Mouse (Mus musculus): Measurements from ENCODE around the gene Lhfp. TPM values are rescaled to one million over a fixed set of nuclear protein-coding genes. Genes with fewer than 3 reads are reported as not detected.

Gene Lhfp
- polyA plus RNA-seq, 1 experiment from 2014 or later = 92.7 TPM

DNA sequence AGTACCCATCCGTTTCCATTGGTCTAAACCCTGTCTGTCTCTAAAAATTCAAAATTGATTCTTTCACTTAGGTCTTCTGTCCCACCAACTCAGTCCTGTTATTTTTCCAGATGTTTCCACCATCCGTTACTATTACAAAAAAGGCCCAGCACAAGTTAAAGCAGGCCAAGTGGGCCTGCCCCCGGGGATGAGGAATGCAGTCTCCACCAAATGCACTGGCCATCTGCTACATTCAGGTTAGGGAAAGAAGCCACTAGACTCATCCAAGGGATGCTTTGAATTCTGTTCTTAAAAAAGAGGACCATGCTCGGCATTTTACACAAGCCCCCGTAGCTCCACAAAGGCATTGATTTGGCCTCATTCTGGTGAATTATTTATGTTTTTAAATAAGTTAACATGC lies 162.3 kb downstream of the Lhfp start:
- peak overlapping the region; percentile 48; the same call in 1 of the 2 replicates for H3K27ac ChIP-seq
- H3K9ac ChIP-seq = no peak overlapping the region
- ATAC-seq (replicated peaks; ENCODE audit: insufficient number of reproducible peaks, insufficient read depth, low FRiP score, low read depth) = no peak
- no peaks in the 10 kb centered on the region for H3K27me3 ChIP-seq
- no peaks in the 10 kb centered on the region for H3K36me3 ChIP-seq
- H3K4me3 ChIP-seq = no peak overlapping the region
- peaks cover 41% of the 10 kb centered on the region for H3K4me1 ChIP-seq (replicated peaks)
- WGBS = 49% methylated on average over 5 of the region's 5 CpGs
- H3K9me3 ChIP-seq (replicated peaks) = no peaks in the 10 kb centered on the region
- H3K4me2 ChIP-seq = no peak overlapping the region

DNA sequence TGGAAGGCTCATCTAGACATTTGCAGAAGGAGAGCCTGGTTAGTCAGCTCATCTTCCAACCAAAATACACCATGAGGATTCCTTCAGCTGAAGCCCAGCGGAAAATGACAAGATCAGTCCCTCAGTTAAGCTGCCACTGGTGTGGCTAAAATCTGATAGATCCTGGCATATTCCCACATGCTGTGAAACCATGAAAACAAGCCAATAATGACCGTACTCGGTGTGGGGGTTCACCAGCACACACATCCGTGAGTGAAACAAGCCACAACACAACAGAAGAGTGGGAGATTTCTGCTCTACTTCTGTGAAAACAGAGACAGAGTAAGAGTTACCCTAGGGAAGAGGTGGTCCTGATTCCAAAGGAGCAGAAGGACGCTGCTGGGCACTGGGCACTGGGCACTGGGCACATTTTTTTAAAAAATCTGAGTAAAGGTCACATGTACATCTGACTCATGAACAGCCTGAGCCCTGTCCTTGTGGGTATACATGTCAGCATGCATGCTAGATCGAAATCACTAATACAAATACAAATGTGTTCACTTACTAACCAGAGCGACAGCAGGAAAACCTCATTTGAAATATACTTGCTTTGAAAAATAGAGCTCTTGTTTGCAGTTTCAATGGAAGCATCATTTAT lies 163.1 kb downstream of the Lhfp start:
- Histone ChIP-seq H3K36me3 (no peaks in the 10 kb centered on the region), H3K27ac (no peak overlapping the region), H3K4me1 (replicated peaks) (peaks cover 43% of the 10 kb centered on the region), H3K27me3 (no peaks in the 10 kb centered on the region), H3K4me2 (no peak overlapping the region), H3K9me3 (replicated peaks) (no peaks in the 10 kb centered on the region), H3K4me3 (no peak overlapping the region), H3K9ac (no peak overlapping the region)
- ATAC-seq (replicated peaks; ENCODE audit: insufficient number of reproducible peaks, insufficient read depth, low FRiP score, low read depth) = no peak
- 79% methylated on average over 7 of the region's 7 CpGs for WGBS

DNA sequence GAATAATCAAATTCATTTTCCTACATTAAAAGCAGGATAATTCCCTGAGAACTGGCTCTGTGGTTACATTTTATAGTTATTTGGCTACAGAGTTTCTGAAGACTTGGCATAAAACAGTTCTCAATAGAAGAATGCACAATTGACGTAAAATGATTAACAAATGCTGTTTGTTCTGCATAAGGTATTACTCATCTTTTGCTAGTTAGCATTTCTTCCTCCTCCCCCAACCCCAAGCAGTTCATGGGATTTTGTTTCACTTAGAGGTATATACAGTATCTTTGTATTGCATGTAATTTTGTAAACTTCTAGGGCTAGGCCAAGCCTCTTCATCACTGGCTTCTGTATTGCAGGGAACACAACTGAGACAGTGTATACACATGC lies 163.6 kb downstream of the Lhfp start:
- Histone ChIP-seq H3K4me2 (no peak overlapping the region), H3K36me3 (no peaks in the 10 kb centered on the region), H3K9me3 (replicated peaks) (no peaks in the 10 kb centered on the region), H3K9ac (no peak overlapping the region), H3K4me3 (no peak overlapping the region), H3K27me3 (no peaks in the 10 kb centered on the region), H3K27ac (no peak overlapping the region), H3K4me1 (replicated peaks) (peaks cover 48% of the 10 kb centered on the region)
- ATAC-seq (replicated peaks; ENCODE audit: insufficient number of reproducible peaks, insufficient read depth, low FRiP score, low read depth) = no peak
- WGBS = 90% methylated on average over 1 of the region's 1 CpGs

DNA sequence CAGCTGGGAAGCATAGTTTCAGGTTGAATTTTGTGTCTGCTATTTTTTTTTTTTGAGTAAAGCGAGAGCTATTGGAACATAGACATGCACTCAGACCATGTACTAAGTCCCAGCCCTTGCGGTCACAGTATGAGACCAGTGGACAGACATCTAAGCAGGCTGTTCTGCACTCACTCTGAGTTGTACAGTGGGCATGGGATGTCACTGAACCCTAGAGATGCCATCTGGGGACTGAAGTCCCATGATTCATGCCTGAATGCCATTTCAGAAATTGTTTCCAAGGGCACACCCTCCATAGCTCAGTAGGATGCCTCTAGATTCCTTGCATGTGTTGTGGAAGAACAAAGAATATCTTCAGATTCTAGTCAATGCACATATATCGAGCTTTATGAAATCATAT lies 164.4 kb downstream of the Lhfp start:
- no peak overlapping the region for H3K27ac ChIP-seq
- no peaks in the 10 kb centered on the region for H3K36me3 ChIP-seq
- no peak for ATAC-seq (replicated peaks; ENCODE audit: insufficient number of reproducible peaks, insufficient read depth, low FRiP score, low read depth)
- H3K9ac ChIP-seq = no peak overlapping the region
- no peak overlapping the region for H3K4me2 ChIP-seq
- no peaks in the 10 kb centered on the region for H3K9me3 ChIP-seq (replicated peaks)
- peaks cover 47% of the 10 kb centered on the region for H3K4me1 ChIP-seq (replicated peaks)
- 91% methylated on average over 3 of the region's 3 CpGs for WGBS
- H3K27me3 ChIP-seq = no peaks in the 10 kb centered on the region
- no peak overlapping the region for H3K4me3 ChIP-seq

DNA sequence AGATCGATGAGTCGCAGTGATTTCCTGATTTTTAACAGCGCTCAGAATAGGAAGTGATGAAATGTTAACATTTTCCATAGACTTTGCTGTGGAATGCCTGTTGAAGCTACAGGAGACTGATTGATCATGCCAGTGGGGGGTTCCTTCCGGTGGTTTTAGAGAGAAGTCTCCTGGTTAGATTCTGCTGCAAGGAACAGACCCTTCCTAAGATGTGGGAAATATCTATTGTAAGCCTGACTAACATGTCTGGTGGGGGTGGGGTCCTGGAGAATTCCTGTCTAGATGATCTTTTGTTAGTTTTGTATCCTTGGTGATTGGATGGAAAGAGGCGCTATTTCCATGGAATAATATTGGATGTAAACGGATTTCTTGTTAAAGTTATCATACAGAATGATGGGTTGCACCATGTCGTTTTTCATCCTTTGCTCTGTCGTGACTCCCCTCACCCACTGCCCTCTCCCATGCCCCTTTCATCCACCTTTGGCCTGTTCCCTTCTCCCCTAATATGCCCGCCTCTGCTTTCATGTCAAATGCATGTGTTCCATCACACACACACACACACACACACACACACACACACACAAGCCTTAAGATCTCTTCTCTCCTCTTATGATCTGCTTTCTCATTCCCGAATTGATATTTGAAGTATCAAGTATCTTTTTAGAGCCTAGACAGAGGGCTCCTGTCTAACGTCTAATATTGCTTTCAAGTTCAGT lies 165.3 kb downstream of the Lhfp start:
- Histone ChIP-seq H3K4me2 (no peak overlapping the region), H3K4me1 (replicated peaks) (peaks cover 47% of the 10 kb centered on the region), H3K4me3 (no peak overlapping the region), H3K27ac (no peak overlapping the region), H3K27me3 (no peaks in the 10 kb centered on the region), H3K9me3 (replicated peaks) (no peaks in the 10 kb centered on the region), H3K9ac (no peak overlapping the region), H3K36me3 (no peaks in the 10 kb centered on the region)
- ATAC-seq (replicated peaks; ENCODE audit: insufficient number of reproducible peaks, insufficient read depth, low FRiP score, low read depth) = no peak
- 65% methylated on average over 11 of the region's 11 CpGs for WGBS

DNA sequence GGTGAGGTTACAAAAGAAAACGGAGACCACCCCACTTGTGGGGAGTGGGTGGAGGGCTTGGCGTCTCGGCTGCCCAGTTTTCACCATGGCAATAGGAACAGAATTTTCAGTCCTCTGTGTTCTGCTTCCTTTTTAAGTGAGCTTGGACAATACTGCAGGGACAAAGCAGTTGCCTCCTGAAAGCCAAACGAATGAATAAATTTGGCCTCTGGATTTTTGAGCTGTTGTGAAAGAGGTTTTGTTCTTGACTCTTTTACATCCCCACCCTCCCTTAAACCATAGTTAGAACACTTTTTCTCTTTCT lies 165.8 kb downstream of the Lhfp start:
- no peaks in the 10 kb centered on the region for H3K36me3 ChIP-seq
- no peaks in the 10 kb centered on the region for H3K27me3 ChIP-seq
- H3K9me3 ChIP-seq (replicated peaks) = no peaks in the 10 kb centered on the region
- peaks cover 42% of the 10 kb centered on the region for H3K4me1 ChIP-seq (replicated peaks)
- 71% methylated on average over 4 of the region's 4 CpGs for WGBS
- H3K27ac ChIP-seq = no peak overlapping the region
- H3K4me3 ChIP-seq = no peak overlapping the region
- no peak overlapping the region for H3K9ac ChIP-seq
- no peak for ATAC-seq (replicated peaks; ENCODE audit: insufficient number of reproducible peaks, insufficient read depth, low FRiP score, low read depth)
- no peak overlapping the region for H3K4me2 ChIP-seq

DNA sequence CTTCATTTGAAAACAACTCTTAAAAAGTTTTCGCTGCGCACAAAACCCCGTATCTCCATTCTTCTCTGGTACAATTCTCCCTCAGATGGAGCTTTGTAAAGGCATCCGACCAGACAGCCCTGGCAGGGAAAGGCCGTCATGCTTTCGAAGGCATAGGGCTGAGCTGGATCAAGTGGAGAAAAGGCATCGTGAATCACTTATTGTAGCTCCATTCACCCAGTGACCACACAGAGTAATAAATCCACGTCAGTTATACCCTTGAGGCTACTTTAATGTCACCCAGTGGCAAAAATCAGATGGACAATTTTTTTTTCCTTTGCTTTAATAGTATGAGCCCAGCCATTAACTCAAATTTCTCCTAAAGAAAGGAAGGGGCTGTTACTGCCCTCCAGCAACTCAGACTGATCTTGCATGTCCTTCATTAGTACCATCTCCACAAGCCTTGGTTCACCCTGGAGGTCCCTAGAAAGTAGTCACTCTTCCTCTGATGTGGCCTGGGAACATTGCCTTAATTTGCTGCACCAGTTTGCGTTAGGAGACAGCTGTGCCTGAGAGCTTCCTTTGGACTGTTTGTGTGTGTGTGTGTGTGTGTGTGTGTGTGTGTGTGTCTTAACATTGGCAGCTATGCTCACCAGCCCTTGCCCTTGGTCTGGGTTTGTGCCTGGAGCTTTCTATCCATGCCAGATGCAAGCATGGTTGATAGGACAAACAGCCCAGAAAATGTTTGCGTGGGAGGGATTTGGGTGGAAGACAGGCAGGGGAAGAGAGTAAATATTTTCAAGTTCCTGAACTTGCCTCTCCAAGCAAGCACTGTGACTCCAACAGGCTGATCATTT lies 169.6 kb downstream of the Lhfp start:
- Histone ChIP-seq H3K4me3 (no peak overlapping the region), H3K27me3 (no peaks in the 10 kb centered on the region), H3K27ac (0 out of 2 replicates have a peak overlapping the region, but pooled peaks have one; percentile 24), H3K4me2 (no peak overlapping the region), H3K9me3 (replicated peaks) (no peaks in the 10 kb centered on the region), H3K9ac (no peak overlapping the region), H3K4me1 (replicated peaks) (peaks cover 26% of the 10 kb centered on the region), H3K36me3 (no peaks in the 10 kb centered on the region)
- no peak for ATAC-seq (replicated peaks; ENCODE audit: insufficient number of reproducible peaks, insufficient read depth, low FRiP score, low read depth)
- WGBS = 69% methylated on average over 10 of the region's 10 CpGs

DNA sequence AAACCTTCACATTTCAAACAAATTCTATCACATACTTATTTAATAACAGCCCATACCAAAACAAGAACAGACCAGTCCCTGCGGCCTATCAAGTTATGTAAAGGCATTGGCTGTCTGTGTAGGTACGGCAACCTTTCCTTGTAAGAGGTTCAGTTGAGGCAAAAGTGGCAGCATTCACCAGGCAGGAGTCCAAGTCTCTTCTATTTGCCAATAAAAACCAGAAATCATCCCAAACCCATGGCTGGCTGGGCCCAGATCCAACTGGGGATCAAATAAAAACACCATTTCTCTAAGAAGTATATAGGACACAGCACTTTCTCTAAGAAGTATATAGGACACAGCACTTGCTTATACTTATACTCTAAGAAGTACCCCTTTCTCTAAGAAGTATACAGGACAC lies 171.3 kb downstream of the Lhfp start:
- H3K4me2 ChIP-seq = no peak overlapping the region
- H3K36me3 ChIP-seq = no peaks in the 10 kb centered on the region
- H3K27ac ChIP-seq = no peak overlapping the region
- no peak overlapping the region for H3K9ac ChIP-seq
- H3K9me3 ChIP-seq (replicated peaks) = no peaks in the 10 kb centered on the region
- H3K27me3 ChIP-seq = no peaks in the 10 kb centered on the region
- ATAC-seq (replicated peaks; ENCODE audit: insufficient number of reproducible peaks, insufficient read depth, low FRiP score, low read depth) = no peak
- peaks cover 31% of the 10 kb centered on the region for H3K4me1 ChIP-seq (replicated peaks)
- 67% methylated on average over 2 of the region's 2 CpGs for WGBS
- no peak overlapping the region for H3K4me3 ChIP-seq

DNA sequence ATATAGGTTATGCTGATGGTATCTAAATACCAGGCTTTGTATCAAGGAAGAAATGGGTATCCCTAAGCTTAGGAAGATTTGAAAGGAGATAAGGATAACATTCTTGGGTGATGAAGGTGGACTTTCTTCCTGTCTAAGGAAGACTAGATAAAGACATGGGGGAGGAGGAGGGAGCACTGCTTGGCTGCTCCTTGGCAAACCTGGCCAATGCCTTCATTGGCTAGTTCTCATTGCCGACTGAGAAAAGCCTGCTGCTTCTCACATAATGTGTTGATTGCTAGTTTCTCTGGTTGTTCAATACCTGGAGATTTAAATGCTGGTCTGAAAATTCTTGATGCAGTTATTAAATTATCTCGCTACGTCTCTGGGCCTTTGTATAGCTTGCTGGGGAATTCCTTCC lies 172.0 kb downstream of the Lhfp start:
- 78% methylated on average over 3 of the region's 3 CpGs for WGBS
- no peak for ATAC-seq (replicated peaks; ENCODE audit: insufficient number of reproducible peaks, insufficient read depth, low FRiP score, low read depth)
- Histone ChIP-seq H3K9ac (no peak overlapping the region), H3K4me3 (no peak overlapping the region), H3K36me3 (no peaks in the 10 kb centered on the region), H3K27me3 (no peaks in the 10 kb centered on the region), H3K27ac (peak overlapping the region; percentile 15; the same call in 1 of the 2 replicates), H3K4me1 (replicated peaks) (peaks cover 34% of the 10 kb centered on the region), H3K9me3 (replicated peaks) (no peaks in the 10 kb centered on the region), H3K4me2 (no peak overlapping the region)

DNA sequence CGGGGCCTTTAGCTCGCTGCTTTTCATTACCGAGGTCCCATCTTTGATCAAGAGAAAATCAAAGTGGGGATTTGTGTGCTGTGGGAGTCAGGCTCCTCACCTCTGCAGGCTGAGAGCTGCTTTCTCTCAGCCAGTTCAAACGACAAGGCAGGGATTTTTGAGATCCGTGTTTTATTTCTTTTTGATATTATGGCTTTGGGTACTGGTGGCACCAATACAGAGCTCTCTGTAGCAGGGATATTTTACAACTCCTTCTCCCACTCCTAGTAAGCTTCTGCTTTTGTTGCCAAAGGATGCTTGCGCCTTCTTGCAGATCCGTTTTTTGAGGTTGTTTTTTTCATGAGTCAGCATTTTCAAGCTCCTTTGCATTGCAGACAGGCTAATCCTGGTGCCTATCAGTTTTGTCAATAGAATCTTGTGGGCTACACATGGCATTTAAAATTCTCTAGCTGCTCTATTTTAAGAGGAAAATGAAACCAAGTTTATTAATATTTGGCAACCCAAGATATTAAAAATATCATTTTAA lies 172.5 kb downstream of the Lhfp start:
- WGBS = 63% methylated on average over 7 of the region's 7 CpGs
- no peak for ATAC-seq (replicated peaks; ENCODE audit: insufficient number of reproducible peaks, insufficient read depth, low FRiP score, low read depth)
- no peak overlapping the region for H3K4me3 ChIP-seq
- no peak overlapping the region for H3K9ac ChIP-seq
- peaks cover 34% of the 10 kb centered on the region for H3K4me1 ChIP-seq (replicated peaks)
- H3K27me3 ChIP-seq = no peaks in the 10 kb centered on the region
- H3K27ac ChIP-seq = no peak overlapping the region
- no peak overlapping the region for H3K4me2 ChIP-seq
- no peaks in the 10 kb centered on the region for H3K9me3 ChIP-seq (replicated peaks)
- H3K36me3 ChIP-seq = no peaks in the 10 kb centered on the region

DNA sequence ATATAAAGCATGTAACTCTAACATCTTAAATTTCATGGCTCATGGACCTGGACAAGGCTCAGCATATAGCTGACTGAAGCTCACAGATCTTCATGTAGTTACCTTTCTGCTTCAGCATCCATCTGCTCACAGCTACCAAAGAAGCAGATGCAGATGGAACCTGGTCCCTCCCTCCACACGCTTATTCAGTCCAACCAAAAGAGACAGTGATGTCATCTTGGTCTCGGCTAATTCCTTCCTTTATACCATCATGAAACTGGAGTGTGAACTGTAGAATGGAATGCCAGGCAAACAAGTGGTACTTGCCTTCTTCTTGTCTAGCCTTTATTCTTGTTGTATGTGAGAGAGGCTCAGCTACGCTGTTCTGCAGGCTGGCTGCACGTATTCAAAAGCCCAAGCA lies 173.1 kb downstream of the Lhfp start:
- H3K4me1 ChIP-seq (replicated peaks) = peaks cover 32% of the 10 kb centered on the region
- WGBS = 71% methylated on average over 4 of the region's 4 CpGs
- no peak for ATAC-seq (replicated peaks; ENCODE audit: insufficient number of reproducible peaks, insufficient read depth, low FRiP score, low read depth)

More for the DNA sequence above, 173.1 kb downstream of the Lhfp start:
- Histone ChIP-seq H3K4me3 (no peak overlapping the region), H3K27me3 (no peaks in the 10 kb centered on the region), H3K36me3 (no peaks in the 10 kb centered on the region), H3K4me2 (no peak overlapping the region), H3K9ac (no peak overlapping the region), H3K9me3 (replicated peaks) (no peaks in the 10 kb centered on the region), H3K27ac (no peak overlapping the region)
